Mouse (Mus musculus) brain, embryonic 14.5 days (tissue): ENCODE measurements around the gene 1700003E16Rik.

ENCODE experiments used
- CTCF ChIP-seq: fragments of 200-500 bp; IDR thresholded peaks from 2 replicates; pipeline ENCODE4 v1.5.1; 2012; ENCODE audit warnings: inconsistent platforms, mild to moderate bottlenecking, moderate library complexity, borderline replicate concordance; ENCODE audit not compliant: insufficient read depth, insufficient read length; ENCODE audit errors: extremely low read depth
- POLR2A ChIP-seq: fragments of 200-500 bp; IDR thresholded peaks from 2 replicates; pipeline ENCODE4 v1.6.1; 2012; ENCODE audit warnings: mild to moderate bottlenecking, inconsistent platforms, borderline replicate concordance; ENCODE audit not compliant: poor library complexity, insufficient read depth, insufficient read length, severe bottlenecking; ENCODE audit errors: extremely low read depth

DNA sequence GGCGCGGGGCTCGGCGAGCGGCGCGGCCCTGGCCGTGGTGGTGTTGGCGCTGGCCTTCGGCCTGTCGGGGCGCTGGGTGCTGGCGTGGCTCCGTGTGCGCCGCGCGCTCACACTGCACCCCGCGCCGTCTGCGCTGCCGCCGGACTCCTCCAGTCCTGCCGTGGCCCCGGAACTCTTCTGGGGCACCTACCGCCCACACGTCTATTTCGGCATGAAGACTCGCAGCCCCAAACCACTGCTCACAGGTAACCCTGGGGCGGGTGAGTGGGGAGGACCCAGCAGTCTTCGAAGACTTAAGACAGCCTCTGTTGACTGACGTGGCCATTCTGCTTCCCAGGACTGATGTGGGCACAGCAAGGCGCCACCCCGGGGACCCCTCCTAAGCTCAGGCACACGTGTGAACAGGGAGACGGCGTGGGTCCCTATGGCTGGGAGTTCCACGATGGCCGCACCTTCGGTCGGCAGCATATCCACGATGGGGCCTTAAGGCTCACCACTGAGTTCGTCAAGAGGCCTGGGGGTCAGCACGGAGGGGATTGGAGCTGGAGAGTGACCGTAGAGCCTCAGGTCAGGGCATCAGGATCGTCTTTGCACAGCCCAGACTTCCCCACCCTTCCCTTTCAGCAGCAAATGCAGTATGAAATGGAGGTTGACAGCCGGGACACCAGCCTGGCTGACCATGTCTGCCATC, 40.4 kb upstream of the 1700003E16Rik start:
- TF ChIP-seq CTCF (no peak), POLR2A (no peak)
